Mouse (Mus musculus) mouse embryonic stem cell (cell line): ENCODE measurements at regions not wholly inside any gene's neighbourhood (a gene's known extent, or its start where the extent isn't known, plus 50 kb on each side); places are given as distances from the start of the nearest gene placed in this dataset.

Experiments
- in situ Hi-C, 2 experiments: fragments of 300-500 bp; cut with MboI; formaldehyde crosslinking; loops; 1 replicate in 1 of 2; 3 replicates in 1 of 2; pipeline ENCODE4 v1.14.3; 2019 to 2020; ENCODE audit warnings: low sequenced_read_pairs in 2 of 2, low pct_unique_long_range_greater_than_20kb in 1 of 2, mixed read lengths in 1 of 2; ENCODE audit not compliant: unreplicated experiment in 1 of 2

DNA sequence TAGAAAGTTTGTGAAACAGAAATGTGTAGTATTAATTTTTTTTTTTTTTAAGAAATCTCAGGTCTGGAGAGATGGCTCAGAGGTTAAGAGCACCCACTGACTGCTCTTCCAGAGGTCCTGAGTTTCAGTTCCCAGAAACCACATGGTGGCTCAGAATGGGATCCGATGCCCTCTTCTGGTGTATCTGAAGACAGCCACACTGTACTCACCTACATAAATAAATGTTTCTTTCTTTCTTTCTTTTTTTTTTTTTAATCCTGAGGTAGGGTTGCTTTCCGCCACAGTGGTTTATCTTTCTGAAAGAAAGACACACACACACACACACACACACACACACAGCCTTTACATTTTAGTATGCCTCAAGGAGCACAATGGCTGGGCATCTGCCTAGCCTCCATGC lies 74.0 kb upstream of the Thpo start:
- in situ Hi-C loops, result no loop called here

DNA sequence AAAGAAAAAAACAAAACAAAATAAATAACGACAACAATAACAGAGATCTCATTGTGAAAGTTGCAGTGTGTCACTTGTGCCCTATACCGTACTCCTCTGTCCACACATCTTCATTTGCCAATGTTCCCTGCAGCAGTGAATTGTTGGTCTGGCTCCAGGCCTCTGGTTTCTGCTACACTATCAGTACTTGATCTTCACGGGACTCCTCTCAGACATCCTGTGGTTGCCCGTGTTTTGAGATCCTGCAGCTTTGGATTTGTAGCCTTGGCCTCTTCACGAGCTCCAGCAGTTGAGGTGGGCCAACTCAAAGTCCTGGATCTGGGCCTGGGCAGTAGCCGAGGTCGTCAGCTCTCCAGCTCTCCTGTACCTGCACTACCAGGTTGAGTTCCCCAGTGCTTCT lies 72.4 kb upstream of the Thpo start:
- in situ Hi-C loops, result no loop called here

DNA sequence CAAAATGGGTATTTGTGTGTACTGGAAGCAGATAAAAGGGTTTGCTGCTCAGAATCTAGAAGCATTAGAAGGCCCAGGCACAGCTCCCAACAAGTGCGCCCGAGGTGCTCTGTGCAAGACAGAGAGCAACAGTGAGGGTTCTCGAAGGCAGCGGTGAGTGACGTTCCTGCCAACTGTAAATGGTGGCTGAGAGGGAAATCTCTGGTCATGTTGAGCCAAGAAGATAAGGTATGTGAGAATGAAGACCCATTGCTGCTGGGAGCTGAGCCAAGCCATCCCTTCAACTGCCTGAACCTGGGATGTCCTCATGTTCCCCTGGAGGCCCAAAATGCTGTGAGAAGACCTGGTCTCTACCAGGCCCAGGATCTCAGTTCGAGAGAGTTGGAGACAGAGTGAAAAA lies 71.5 kb upstream of the Thpo start:
- in situ Hi-C loops, result no loop called here

DNA sequence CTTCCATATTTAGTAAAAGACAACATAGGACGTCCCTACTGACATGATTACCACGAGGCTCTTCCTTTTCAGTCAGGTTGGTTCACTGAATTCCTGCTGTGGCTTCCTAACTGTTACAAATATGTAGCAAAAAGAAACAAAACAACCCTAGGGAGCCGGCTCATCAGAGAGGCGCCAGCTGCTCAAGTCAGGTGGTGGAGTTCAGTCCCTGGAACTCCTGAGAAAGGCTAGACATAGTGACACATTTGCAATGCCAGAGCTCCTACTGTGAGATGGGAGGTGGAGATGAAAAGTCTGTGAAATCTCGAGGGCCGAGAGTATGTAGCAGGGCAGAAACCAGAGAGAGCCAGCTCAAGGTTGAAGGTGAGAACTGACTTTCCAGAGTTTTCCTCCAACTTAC lies 70.8 kb upstream of the Thpo start:
- in situ Hi-C loops, result no loop called here

DNA sequence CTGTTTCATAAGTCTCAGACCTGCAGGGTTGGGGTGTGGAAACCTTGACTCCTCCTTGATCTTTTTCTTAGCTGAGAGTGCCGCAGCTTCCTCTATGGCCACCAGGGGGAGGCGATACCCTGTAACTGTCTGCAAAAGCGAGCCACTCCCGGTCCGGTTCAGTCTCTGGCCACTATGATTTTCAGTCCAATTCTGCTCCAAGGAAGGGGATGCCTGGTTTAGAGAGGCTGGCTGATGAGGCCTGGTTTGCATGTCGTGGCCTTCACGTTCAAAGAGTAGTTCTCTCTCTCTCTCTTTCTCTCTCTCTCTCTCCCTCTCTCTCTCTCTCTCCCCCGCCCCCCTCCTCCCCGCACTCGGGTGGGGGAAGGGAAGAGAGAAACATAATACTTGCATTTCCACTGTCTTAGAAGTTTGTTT lies 70.3 kb upstream of the Thpo start:
- in situ Hi-C loops, result no loop called here

DNA sequence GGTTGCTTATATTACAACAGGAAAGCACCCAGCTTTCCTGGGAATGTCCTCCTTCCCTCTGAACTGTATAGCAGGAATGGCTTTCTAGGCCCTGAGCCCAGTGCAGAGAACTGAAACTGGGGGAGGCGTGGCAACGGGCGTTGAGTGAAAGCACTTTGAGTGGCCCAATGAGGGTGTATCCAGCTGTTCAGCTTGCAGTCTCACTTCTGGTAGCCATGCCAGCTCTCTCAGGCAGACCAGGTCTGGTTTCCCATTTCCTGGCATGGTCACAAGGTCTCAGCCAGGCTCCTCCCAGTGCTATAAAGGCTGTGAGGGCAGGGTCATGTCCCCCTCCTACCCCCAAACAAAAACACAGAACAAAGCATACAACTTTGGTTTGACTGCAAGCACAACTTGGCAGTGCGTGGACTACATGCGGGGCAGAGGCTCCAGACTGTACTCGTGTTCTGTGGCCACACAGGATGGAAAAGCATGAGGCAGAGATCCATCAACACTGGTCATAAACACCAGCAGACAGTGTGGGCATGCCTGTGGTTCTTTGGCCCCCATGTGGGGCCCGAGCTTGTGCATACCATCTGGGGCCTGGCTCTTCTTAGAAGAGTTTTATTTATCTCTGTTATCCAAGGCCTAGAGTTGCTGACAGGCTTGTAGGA lies 69.1 kb upstream of the Thpo start:
- in situ Hi-C loops, result no loop called here

DNA sequence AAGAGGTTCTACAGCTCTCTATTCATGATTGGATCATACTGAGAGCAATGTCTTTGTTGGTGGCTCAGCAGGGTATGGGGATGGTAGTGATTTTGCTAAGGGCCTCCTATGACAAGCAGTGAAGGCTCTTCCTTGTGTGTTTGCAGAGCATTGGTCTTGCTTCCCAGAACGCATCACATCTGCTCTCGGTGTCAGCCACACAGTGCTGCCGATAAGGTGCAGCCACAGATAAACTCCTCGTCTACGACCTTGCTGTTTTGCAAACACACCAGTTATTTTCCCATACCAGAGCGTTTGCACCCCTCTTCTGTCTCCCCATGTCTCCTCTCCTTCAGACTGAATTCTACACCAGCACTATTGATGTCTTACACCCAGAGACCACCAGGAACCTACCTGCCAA lies 68.4 kb upstream of the Thpo start:
- in situ Hi-C loops, result no loop called here

DNA sequence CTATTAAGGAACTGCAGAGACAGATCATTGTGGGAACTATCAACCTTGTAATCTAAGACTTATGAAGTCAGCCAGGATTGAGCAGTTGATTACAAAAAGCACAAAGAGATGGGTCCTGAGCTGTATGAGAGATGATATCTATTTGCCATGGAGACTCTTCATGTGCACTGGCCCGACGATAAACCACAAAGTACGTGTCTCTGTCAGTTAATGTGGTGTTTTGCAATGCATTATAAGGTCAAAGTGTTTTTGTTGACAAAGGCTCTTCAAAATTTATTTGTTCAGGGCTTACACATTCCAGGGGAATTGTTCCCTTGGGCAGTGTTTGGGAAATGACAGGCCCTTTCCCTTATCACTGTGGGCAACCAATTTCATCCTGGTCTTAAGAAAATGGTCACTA lies 65.7 kb upstream of the Thpo start:
- in situ Hi-C loops, result no loop called here

DNA sequence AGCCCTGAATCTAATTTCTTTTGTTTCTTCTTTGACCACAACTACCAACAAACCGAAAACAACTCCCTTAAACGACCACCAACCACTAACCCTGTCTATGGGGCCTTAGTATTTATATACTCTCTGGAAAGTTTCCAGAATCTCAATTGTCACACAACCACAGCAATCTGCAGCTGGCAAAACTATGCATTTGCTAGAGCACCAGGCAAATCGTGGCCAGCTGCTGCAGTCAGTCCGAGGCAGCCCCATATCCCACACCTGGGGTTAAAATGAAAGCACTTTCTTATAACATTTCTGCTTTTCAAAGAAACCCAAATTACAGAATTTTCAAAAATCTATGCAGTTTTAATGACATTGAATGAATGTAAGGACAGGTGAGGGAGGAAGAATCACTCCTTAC lies 63.8 kb upstream of the Thpo start:
- in situ Hi-C loops, result loop anchor here in 1 of 2 experiments (25.0 kb wide), 1 partner anchor 614 kb away; the partner anchor contains the start of gene Vps8

DNA sequence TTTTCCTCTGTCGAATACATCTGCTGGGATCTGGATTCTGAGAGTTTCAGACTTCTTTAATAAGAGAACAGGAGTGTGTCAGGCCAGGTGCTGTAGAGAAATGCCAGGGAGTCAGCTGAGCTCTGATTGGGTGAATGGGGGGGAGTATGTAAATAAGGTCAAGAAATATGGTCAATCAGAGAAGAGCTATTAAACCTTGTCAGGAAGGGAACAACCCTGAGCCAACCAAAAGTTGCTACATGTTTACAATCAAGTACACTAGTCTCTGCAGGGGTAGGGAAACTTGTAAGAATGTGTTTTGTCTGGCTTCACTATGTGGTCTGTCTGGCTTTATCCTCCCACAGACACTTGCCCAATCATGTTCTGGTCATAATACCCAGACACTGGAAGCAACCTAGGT lies 60.4 kb upstream of the Thpo start:
- in situ Hi-C loops, result loop anchor here in 1 of 2 experiments (25.0 kb wide), 1 partner anchor 618 kb away; the partner anchor contains the start of gene Vps8
